Mouse (Mus musculus): Measurements from ENCODE around the gene Sf3a3. TPM values are rescaled to one million over a fixed set of nuclear protein-coding genes. Genes with fewer than 3 reads are reported as not detected.

Sf3a3 gene
- polyA plus RNA-seq, 1 experiment from 2014 or later, result 166 TPM

GRCm38 (mm10) chr4:124738783-124739182, 24.2 kb downstream of the Sf3a3 start:
- Histone ChIP-seq H3K9ac (no peak overlapping the region), H3K27me3 (ENCODE audit: insufficient read depth, low read length) (no peaks in the 10 kb centered on the region), H3K27ac (ENCODE audit: low read depth) (no peak overlapping the region), H3K36me3 (ENCODE audit: insufficient read depth) (peaks cover under 1% of the 10 kb centered on the region; the same call in 1 of the 2 replicates), H3K4me2 (no peak overlapping the region), H3K4me1 (ENCODE audit: insufficient read depth) (no peaks in the 10 kb centered on the region), H3K4me3 (ENCODE audit: low read depth, low read length) (no peak overlapping the region), H3K9me3 (ENCODE audit: low read depth, low read length) (no peaks in the 10 kb centered on the region)
- DNase-seq (no peak), ATAC-seq (ENCODE audit: insufficient read depth) (no peak)
- no peak for TF ChIP-seq CTCF (IDR thresholded peaks at IDR 0.05; ENCODE audit: low read depth)
- WGBS, result 63% methylated on average over 1 of the region's 1 CpGs

DNA sequence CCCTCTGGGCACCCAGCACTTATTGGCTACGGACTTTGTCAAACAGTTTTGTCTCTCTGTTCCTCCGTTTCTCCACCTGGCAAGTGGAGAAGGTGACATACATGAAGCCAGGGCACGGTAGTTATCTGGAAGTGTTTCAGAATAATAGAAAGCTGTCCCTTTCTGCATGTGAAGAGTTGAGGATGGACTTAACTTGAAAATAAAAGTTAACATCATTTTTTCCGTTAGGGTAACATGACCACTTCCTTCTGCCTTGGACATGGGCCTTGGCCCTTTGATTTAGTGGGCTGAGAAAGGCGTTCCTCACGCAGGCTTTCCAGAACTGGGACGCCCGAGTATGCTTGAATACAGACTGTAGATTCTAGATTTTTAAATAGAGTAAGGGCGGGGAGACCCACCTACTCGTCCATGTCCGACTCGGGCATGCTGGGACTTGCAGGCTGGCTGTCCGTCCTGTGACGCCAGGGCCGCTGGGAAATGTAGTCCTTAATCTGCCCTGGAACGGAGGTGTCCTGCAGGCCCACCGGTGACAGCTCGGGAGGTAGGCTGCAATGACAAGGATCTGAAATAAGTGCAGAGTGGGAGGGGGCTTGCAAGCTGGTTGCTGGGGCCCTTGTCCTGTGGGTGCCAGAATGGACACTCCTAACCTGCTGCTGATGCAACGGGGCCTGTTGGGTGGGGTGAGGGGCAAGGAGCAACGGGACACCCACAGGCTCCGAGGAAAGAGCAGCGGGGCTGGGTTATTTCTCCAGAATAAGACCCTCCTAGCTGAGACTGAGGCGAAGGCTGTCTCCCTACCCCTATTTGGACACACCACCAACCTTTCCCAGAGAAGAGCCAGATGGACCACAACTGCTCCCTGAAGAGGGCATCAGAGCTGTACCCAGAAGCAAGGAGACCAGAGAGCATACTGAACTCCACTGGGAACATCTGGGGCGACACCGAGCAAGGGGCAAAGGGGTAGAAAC, 27.1 kb downstream of the Sf3a3 start, which contains the start of gene Inpp5b:
TSS of gene Inpp5b (plus strand) at position 475 of the 968 bp plus-strand sequence.
- 0 out of 2 replicates have a peak, but pooled peaks have one; percentile 17 for TF ChIP-seq CTCF (IDR thresholded peaks at IDR 0.05; ENCODE audit: low read depth)
- H3K36me3 ChIP-seq (ENCODE audit: insufficient read depth), result no peaks in the 10 kb centered on the region
- peak; percentile 94 for ATAC-seq (ENCODE audit: insufficient read depth)

GRCm38 (mm10) chr4:124742839-124743238, 28.3 kb downstream of the Sf3a3 start:
- Histone ChIP-seq H3K4me2 (peak overlapping the region; percentile 71), H3K4me3 (ENCODE audit: low read depth, low read length) (no peak overlapping the region)
- WGBS, result 82% methylated on average over 11 of the region's 11 CpGs

More for the DNA sequence above, 27.1 kb downstream of the Sf3a3 start, which contains the start of gene Inpp5b:
- DNase-seq, result peak; percentile 87
- H3K4me1 ChIP-seq (ENCODE audit: insufficient read depth), result no peaks in the 10 kb centered on the region
- peak within 1 kb of the TSS; percentile 67 for H3K9ac ChIP-seq
- peak within 1 kb of the TSS; percentile 56 for H3K4me3 ChIP-seq (ENCODE audit: low read depth, low read length)
- no peaks in the 10 kb centered on the region for H3K27me3 ChIP-seq (ENCODE audit: insufficient read depth, low read length)
- no peaks in the 10 kb centered on the region for H3K9me3 ChIP-seq (ENCODE audit: low read depth, low read length)
- H3K4me2 ChIP-seq, result peak within 1 kb of the TSS; percentile 71
- H3K27ac ChIP-seq (ENCODE audit: low read depth), result 0 out of 2 replicates have a peak within 1 kb of the TSS, but pooled peaks have one; percentile 47
- WGBS, result 14% methylated on average over 25 of the region's 25 CpGs

GRCm38 (mm10) chr4:124746577-124746976, 32.0 kb downstream of the Sf3a3 start:
- Histone ChIP-seq H3K4me3 (ENCODE audit: low read depth, low read length) (no peak overlapping the region), H3K27me3 (ENCODE audit: insufficient read depth, low read length) (no peaks in the 10 kb centered on the region), H3K9me3 (ENCODE audit: low read depth, low read length) (no peaks in the 10 kb centered on the region), H3K27ac (ENCODE audit: low read depth) (no peak overlapping the region), H3K4me2 (no peak overlapping the region), H3K36me3 (ENCODE audit: insufficient read depth) (0 out of 2 replicates have a peak, but pooled peaks cover 8% of the 10 kb centered on the region), H3K4me1 (ENCODE audit: insufficient read depth) (no peaks in the 10 kb centered on the region), H3K9ac (no peak overlapping the region)
- no peak for TF ChIP-seq CTCF (IDR thresholded peaks at IDR 0.05; ENCODE audit: low read depth)
- 58% methylated on average over 7 of the region's 7 CpGs for WGBS
- ATAC-seq (ENCODE audit: insufficient read depth), result no peak
- no peak for DNase-seq

More at GRCm38 (mm10) chr4:124742839-124743238, 28.3 kb downstream of the Sf3a3 start:
- no peaks in the 10 kb centered on the region for H3K4me1 ChIP-seq (ENCODE audit: insufficient read depth)
- no peak for ATAC-seq (ENCODE audit: insufficient read depth)
- H3K9me3 ChIP-seq (ENCODE audit: low read depth, low read length), result no peaks in the 10 kb centered on the region
- H3K27me3 ChIP-seq (ENCODE audit: insufficient read depth, low read length), result no peaks in the 10 kb centered on the region
- 0 out of 2 replicates have a peak, but pooled peaks cover 4% of the 10 kb centered on the region for H3K36me3 ChIP-seq (ENCODE audit: insufficient read depth)
- TF ChIP-seq CTCF (IDR thresholded peaks at IDR 0.05; ENCODE audit: low read depth), result no peak
- no peak overlapping the region for H3K27ac ChIP-seq (ENCODE audit: low read depth)
- no peak for DNase-seq
- no peak overlapping the region for H3K9ac ChIP-seq

DNA sequence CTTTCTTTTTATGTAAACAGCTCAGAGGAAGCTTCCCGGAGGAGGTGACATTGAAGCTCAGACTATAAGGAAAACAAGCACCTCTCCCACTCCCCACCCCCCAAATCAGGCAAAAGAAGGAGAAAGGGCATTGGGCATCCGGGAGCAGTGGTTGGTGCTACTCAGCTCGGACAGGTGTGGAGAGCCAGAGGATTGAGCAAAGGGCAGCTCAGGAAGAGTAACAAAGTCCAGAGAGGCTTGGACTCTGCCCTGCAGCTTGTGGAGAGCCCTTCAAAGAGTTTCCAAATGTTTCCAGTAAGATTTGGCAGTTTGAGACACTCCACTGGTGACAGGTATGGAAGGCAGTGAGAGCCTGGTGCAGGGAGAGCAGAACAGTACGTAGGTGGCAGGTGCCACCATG, 33.3 kb downstream of the Sf3a3 start:
- peaks cover 8% of the 10 kb centered on the region for H3K4me1 ChIP-seq (ENCODE audit: insufficient read depth)
- ATAC-seq (ENCODE audit: insufficient read depth), result no peak
- WGBS, result 45% methylated on average over 4 of the region's 4 CpGs
- no peaks in the 10 kb centered on the region for H3K9me3 ChIP-seq (ENCODE audit: low read depth, low read length)
- no peak overlapping the region for H3K9ac ChIP-seq
- H3K27me3 ChIP-seq (ENCODE audit: insufficient read depth, low read length), result no peaks in the 10 kb centered on the region
- H3K36me3 ChIP-seq (ENCODE audit: insufficient read depth), result 0 out of 2 replicates have a peak, but pooled peaks cover 8% of the 10 kb centered on the region
- no peak overlapping the region for H3K27ac ChIP-seq (ENCODE audit: low read depth)
- TF ChIP-seq CTCF (IDR thresholded peaks at IDR 0.05; ENCODE audit: low read depth), result no peak
- no peak overlapping the region for H3K4me2 ChIP-seq
- no peak overlapping the region for H3K4me3 ChIP-seq (ENCODE audit: low read depth, low read length)
- DNase-seq, result no peak

- Histone ChIP-seq H3K27me3 (ENCODE audit: insufficient read depth, low read length) (no peaks in the 10 kb centered on the region), H3K27ac (ENCODE audit: low read depth) (no peak overlapping the region), H3K4me3 (ENCODE audit: low read depth, low read length) (peak overlapping the region; percentile 79), H3K4me2 (peak overlapping the region; percentile 96), H3K36me3 (ENCODE audit: insufficient read depth) (0 out of 2 replicates have a peak, but pooled peaks cover 8% of the 10 kb centered on the region), H3K9me3 (ENCODE audit: low read depth, low read length) (no peaks in the 10 kb centered on the region), H3K4me1 (ENCODE audit: insufficient read depth) (peaks cover 8% of the 10 kb centered on the region), H3K9ac (peak overlapping the region; percentile 73)
- ATAC-seq (ENCODE audit: insufficient read depth) (peak; percentile 100), DNase-seq (peak; percentile 99)
- no peak for TF ChIP-seq CTCF (IDR thresholded peaks at IDR 0.05; ENCODE audit: low read depth)
- under 1% methylated on average over 75 of the region's 75 CpGs for WGBS
These were observed 37.0 kb downstream of the Sf3a3 start for GRCm38 (mm10) chr4:124751300-124752250.
